Mouse (Mus musculus) CH12F3 (cell line): ENCODE measurements around the gene Cdcp2.

ENCODE experiments used
- in situ Hi-C: fragments of 300-500 bp; cut with MboI; formaldehyde crosslinking; loops from 2 replicates; pipeline ENCODE4 v1.14.3; 2020; ENCODE audit warnings: low sequenced_read_pairs

Gene Cdcp2

DNA sequence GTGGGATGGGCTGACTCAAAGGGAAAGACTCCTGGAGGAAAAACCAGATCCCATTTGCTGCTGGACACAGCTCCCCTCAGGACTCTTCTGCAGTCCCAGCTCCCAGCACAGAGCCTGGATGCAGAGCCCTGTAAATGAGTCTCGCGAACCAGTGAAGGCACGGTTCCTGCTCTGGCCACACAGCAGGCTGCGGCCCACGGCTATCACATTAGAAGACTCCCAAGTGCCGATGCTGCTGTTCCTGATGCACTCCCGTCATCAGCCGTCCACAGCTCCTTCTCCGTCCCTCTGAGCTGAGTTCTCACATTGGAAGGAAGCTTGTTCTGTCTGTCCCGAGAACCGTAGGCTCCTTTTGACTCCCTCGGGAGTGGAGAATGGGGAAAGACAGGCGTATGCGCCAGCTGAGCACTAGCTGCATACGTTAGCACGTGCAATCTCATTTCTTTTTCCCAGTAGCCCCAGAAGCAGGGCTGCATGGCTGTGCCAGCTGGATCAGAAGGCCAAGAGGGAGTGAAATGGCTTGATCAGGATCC lies at the start of gene Cdcp2:
Gene Cdcp2, plus strand, starts transcription at position 51 of the 533 bp plus-strand sequence.
- in situ Hi-C loops: no loop called here

- in situ Hi-C loops: no loop called here
Measured at GRCm38 (mm10) chr4:107047806-107048205, 48.9 kb upstream of the Cdcp2 start.

GRCm38 (mm10) chr4:107048568-107049162 lies 48.0 kb upstream of the Cdcp2 start:
- in situ Hi-C loops: no loop called here

DNA sequence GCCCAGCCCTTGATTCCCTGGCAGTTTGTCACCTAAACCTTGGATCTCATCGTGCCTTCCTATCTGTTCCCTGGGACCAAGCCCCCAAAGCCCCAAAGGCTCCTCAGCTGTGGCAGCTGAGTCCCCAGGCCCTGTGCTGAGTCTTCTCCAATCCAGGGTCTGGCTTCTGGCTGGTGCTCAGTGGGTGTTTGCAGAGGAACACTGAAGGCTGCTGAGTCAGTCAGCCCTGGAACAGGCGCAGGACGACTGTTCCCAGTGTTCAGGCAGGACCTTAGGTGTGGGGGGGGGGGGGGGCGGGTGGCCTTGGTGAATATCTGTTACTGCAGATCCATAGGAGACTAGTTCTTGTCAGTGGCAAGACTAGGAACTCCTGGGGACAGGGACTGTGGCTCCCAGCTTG lies 44.8 kb upstream of the Cdcp2 start:
- in situ Hi-C loops: no loop called here

DNA sequence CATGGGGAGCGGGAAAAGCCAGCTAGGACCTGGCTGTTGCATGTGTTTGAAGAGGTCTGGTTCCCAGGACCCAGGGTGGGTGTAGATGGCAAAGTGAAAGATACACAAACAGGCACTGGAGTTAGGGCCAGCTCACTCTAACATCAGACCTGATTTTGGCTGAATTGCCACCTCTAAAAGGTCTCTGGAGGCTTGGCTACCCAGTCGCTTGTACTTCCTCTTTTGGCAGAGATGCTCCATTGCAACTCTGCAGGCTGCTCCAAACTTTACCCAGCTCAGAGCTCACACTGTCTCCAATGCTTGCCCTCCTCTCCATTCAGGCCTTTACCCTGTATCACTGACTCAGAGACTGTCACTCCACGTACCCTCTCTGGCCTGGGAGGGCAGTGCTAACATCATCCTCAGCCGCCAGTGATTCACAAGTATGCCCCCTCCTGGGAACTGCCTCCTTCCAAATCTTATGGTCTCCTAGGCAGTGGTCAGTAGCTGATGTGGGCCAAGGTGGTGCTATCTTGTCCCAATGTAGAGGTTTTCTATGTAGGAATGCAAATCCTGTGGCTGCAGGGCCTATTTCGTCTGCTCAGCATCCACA lies 43.6 kb upstream of the Cdcp2 start:
- in situ Hi-C loops: no loop called here

DNA sequence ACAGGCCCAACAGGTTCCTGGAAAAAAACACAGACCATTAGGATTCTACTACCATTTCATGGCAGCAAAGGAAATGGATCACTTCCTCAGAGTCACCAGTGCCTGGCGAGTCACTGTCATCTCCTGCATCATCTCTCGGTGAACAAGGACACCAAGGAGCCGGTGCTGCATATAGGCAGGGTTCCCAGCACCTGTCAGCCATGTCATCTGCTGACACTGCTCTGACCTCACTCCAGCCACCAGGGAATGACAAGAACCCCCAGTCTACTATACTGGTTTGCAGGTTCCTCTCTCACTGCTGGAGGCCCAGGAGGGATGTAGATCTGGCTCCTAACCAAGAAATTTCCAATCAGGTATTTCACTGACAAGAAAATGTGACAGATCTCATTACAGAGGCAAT lies 40.6 kb upstream of the Cdcp2 start:
- in situ Hi-C loops: no loop called here

GRCm38 (mm10) chr4:107058346-107058745 lies 38.3 kb upstream of the Cdcp2 start:
- in situ Hi-C loops: no loop called here

DNA sequence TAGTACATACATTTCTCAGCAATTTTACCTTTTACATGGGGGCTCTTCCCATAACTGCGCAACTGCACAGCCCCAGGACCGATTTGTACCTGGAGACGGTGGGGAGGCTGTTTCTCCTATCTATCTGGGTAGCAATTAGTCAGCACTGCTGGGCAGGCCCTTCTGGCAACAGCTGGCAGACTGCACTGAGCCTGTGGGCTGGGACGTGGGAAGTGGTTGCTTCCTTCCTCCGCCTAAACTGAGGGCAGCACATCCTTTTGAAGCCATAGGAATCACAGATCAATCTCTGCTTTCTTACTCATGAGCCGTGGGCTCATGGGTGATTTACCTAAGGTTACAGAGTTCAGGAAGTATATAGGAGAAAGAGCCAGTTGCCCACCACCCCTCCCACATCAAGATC lies 37.9 kb upstream of the Cdcp2 start:
- in situ Hi-C loops: no loop called here

- in situ Hi-C loops: no loop called here
Measured at GRCm38 (mm10) chr4:107061560-107061959, 35.1 kb upstream of the Cdcp2 start.

DNA sequence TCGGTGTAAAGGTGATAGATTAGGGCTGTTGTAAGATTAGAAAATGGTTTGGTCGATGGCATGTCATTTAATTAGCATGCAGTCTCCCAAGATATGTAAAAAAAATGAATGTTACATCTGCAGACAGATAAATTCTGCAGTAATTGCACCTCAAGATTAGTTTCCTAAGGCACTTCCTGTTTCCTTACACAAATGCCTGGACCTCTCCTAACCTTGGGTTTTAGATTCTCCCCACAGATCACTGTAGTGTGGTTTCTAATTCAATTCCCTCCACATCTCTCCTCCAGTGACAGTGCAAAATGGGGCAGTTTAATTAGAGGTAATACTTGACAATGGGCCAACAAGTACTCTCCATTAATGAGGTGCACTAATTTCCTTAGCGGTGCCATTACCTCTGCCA lies 33.5 kb upstream of the Cdcp2 start:
- in situ Hi-C loops: no loop called here

DNA sequence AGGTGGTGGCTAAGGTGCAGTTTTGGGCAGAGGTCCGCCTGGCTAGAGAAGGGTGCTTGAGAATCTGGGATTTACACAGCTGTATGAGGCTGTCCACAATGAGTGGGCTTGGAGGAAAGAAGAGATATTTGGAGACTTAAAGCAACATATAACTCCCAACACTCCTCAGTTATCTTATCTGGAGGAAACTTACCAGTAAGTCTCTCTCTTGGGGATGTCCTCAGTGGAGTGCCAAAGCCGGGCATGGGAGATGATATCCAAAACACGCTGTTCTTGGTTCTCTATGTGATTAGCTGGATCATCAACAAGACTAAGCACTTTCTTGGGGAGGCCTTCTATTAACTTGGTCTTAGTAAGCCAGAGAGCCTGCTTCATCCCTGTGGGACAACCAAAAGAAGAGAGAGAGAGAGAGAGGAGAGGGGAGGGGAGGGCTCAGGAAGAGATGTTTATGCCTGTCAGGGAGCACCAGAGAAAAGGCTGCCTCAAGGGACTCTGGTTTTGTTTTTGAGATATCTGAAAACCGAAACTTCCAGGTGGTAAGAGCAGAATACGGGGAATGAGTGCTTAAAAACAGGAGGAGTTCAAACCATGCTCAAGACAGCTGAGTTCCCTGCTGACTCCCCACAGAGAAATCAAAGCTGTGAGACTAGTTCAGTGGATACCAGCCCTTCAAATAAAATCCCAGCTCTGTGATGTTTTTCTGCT lies 32.1 kb upstream of the Cdcp2 start:
- in situ Hi-C loops: no loop called here

GRCm38 (mm10) chr4:107066252-107067124 lies 30.2 kb upstream of the Cdcp2 start, which contains the start of the genes Mrpl37 and Cyb5rl:
TSS of gene Mrpl37 (minus strand) at chr4:107066868.
TSS of gene Cyb5rl (plus strand) at chr4:107066988.
- in situ Hi-C loops: no loop called here

DNA sequence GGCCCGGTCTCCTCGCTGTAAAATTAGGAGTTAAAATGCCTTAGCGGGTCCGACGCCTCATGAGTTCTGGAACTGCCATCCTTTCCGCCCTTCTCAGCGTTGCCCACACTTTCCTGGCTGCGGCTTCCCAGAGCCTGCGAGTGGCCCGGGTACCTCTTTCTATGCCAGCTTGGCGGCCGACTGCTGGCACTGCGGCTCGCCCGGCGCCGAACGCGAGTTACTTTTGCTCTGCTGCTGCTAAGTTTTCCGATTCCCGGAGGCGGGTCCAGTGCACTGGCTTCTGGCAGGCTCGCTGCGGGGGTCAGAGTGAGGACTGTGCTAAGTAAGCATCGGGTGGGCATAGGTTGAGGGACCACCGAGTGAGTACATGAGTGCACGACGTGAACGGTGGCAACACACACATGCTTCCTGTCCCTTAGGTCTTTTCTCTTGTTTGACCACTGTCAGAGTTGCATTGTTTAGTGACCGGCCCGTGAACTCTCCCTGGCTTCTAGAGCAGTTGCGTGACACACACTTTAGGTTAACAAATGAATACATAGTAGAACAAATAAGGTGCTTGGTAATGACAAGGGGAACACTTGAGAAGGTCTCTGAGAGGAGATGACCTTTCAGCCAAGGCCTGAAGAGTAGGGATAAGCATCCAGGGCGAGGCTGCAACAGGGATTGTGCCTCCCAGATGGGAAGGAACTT lies 29.4 kb upstream of the Cdcp2 start:
- in situ Hi-C loops: no loop called here

DNA sequence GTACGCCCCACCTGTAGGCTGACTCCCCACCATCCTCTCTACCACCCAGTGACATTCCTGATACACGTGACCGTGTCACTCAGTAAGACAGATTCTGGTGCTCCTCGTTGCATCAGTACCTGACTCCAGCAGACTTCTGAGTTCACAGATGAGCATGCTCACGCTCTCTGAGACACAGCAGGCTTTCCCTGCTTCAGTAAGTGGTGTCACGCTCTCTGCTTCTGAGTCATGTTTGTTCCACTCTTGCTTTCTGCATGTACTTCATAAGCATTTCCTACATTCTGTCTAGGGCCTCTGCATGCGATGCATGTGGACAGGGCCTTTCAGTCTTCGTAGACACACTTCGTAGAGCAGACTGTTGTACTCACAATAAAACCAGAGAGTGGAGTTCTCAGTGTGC lies 24.3 kb upstream of the Cdcp2 start:
- in situ Hi-C loops: no loop called here

- in situ Hi-C loops: no loop called here
Measured at GRCm38 (mm10) chr4:107075456-107075855, 21.2 kb upstream of the Cdcp2 start.

DNA sequence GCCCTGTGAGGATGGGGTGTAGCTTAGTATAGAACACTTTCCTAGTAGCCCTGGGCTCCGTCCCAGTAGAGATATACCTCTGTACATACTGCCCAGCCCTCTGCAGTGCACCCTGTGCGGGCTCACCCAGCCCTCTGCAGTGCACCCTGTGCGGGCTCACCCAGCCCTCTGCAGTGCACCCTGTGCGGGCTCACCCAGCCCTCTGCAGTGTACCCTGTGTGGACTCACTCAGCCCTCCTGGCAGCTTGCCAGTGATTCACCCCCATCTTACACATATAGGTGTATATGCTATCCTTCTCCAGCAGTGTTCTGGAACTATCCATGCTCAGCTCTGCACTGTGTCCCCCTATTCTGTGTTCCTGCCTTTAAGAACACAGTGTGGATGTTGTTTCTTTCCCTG lies 17.8 kb upstream of the Cdcp2 start:
- in situ Hi-C loops: no loop called here

DNA sequence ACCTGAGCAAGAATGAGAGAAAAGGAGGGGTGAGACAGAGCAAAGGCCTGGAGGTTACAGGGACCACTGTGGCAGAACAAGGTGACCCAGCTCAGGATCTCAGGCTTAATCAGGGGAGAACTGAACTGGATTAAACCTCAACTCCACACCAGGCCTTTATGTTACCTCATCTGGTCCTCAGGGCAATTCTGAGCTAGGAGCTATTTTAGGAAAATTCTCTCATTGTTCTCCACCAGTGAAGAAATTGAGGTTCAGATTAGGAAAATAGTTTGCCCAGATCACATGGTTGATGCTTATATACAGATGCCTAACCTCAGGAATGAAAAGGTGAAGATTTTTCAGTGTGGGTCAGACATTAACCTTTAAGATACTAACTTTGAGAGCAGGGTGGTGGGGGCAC lies 17.0 kb upstream of the Cdcp2 start:
- in situ Hi-C loops: no loop called here

DNA sequence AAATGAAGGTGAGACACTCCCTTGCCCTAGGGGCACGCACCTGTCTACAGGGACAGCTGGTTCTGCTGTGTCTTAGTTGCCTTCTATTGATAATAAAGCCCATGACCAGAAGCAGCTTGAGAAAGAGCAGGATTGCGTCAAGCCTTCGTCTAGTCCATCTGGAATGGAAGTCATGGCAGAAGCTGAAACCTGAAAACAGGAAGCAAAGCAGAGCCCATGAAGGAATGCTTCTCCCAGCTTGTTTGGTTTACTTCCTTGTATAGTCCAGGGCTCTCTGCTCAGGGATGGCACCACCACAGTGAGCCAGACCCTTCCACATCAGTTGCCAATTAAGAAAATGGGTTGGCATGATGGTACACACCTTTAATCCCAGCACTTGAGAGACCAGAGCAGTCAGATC lies 14.5 kb upstream of the Cdcp2 start:
- in situ Hi-C loops: no loop called here

GRCm38 (mm10) chr4:107083126-107083525 lies 13.6 kb upstream of the Cdcp2 start:
- in situ Hi-C loops: no loop called here

DNA sequence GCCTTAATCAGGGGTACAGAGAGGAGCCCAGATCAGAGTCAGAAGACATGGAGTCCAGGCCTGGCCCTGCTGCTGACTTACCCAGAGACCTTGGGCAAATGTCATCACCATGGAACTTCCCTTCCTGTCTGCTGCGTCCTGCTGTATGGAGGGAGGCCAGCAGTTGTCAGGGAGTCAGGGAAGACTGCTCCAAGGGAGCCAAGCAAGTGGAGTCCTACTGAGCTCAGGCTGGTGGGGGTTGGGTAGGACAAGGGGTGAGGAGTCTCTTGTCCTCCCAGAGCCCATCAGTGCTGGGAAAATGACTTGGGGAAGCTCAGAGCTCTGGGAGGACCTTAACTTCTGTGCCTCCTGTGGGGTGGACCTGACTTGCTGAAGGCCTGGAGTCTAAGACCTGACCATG lies 12.3 kb upstream of the Cdcp2 start:
- in situ Hi-C loops: no loop called here

GRCm38 (mm10) chr4:107084858-107085257 lies 11.8 kb upstream of the Cdcp2 start:
- in situ Hi-C loops: no loop called here
